Mouse (Mus musculus): ENCODE measurements around the gene Shld1.

Shld1 gene

DNA sequence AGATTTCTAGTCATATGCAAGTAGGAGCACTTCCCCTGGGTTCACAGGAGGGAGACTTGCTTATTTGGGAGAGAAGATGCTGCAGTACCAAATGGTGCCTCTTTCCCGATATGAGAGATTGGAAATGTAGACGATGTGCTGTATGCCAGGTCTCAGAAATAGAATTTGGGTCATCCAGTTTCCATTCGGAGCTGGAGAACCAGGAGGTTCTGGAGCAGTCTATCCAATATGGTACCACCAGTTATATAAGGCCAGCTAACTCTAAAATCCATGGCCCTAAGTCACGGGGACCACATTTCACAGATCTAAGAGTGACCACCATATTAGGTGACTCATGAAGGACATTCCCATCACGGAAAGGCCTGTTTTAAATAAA lies 30.8 kb downstream of the Shld1 start:
- no peak for ATAC-seq (ENCODE audit: insufficient number of reproducible peaks, low FRiP score, low TSS enrichment)

DNA sequence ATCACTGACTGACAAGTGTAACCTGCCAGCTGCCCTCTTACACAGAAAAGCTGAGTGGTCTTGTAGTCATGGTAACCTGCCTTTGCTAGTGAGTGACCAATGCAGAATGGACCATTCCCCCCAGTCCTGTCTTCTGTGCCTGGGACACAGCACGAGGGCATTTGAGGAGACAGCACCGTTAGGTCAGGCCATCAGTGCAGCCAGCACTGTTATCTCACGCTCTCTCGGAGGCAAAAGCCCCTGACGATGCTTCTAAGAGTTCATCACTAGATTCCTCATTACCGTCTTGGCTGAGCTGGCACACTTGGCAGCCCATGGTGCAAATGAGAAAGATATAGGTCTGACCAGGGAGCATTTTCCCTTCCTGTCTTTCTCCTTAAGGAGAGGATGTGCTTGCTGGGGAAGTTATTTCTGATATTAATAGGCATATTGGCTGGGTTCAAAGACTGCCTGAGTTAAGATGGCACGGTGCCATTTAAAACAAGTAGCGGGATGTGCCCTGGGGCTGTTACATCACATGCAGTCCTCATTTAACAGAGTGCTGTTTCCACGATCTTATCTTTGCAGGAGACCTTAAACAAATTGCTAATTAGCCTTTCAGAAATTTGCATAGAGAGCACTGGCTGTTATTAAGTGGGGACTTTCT lies 34.3 kb downstream of the Shld1 start:
- ATAC-seq (ENCODE audit: insufficient number of reproducible peaks, low FRiP score, low TSS enrichment), result no peak

DNA sequence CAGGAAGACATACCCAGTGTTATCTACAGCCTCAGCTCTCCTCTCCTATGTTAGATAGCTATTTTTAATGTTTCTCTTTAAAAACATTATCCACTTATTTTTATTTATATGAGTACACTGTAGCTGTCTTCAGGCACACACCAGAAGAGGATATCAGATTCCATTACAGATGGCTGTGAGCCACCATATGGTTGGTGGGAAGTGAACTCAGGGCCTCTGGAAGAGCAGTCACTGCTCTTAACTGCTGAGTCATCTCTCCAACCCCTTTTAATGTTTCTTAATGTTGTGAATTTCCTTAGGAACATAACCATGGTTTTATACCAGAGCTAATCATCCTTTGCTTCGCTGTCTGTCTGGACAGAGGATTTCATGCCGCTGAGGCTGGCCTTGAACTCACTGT lies 35.1 kb downstream of the Shld1 start:
- no peak for ATAC-seq (ENCODE audit: insufficient number of reproducible peaks, low FRiP score, low TSS enrichment)

DNA sequence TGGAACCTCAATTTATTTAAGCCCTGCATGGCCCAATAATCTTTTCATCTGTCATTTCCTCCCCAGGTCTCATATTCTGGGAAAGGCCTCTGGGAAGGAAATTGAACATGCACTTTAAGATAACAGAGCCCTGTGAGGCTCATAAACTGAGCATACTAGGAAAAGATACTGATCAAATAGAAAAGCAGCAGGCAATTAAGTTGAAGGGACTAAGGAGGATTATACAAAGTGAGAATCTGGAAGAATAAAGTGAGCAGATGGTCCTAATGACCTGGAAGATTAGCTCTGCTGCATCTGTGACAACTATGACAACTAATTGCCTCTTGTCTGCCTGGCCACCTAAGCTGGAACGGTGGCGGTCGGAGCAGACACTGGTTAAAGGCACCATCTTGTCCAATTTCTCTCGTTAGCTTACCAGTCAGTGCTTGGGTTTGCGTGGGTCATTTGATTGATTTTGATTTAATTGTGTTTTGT lies 37.3 kb downstream of the Shld1 start:
- peak; percentile 43; the same call in 1 of the 2 replicates for ATAC-seq (ENCODE audit: insufficient number of reproducible peaks, low FRiP score, low TSS enrichment)

DNA sequence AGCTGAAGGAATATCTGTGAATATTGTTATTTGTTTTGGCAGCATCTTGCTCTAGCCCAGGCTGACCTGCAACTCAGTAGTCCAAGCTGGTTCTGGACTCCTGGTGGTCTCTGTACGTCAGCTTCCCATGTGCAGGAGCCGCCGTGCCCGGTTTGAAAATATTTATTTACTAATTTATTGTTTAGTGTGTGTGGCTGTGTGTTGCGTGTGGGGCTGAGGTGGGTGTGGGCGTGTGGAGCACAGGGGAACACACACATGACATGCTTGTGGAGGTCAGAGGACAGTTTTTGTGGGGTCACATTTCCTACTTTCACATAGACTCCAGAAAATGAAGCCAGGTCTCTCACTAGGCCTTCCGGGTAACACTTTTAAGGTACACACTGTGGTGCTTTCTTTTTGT lies 37.8 kb downstream of the Shld1 start:
- ATAC-seq (ENCODE audit: insufficient number of reproducible peaks, low FRiP score, low TSS enrichment), result no peak

DNA sequence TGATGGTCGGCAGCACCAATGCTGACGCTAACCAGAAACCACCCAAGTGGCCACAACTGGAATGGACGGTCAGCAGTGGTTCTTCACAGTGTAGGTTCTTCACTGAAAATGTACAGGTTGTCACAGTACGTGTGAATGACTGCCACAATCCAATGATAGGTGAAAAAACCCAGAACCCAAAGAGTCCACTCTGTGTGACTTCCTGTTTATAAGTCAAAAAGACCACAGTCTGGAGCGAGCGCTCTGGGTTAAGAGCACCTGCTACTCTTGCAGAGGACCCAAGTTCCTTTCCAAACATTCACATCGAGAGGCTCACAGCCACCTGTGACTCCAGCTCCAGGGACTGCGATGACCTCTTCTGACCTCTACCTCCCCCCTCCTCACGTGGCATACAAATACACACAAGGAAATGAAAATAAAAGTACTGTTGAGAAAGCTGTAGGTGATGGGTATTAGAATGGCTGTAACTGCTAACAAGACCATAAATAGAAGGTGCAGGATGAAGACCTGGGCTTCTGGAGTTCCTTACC lies 38.7 kb downstream of the Shld1 start:
- no peak for ATAC-seq (ENCODE audit: insufficient number of reproducible peaks, low FRiP score, low TSS enrichment)

DNA sequence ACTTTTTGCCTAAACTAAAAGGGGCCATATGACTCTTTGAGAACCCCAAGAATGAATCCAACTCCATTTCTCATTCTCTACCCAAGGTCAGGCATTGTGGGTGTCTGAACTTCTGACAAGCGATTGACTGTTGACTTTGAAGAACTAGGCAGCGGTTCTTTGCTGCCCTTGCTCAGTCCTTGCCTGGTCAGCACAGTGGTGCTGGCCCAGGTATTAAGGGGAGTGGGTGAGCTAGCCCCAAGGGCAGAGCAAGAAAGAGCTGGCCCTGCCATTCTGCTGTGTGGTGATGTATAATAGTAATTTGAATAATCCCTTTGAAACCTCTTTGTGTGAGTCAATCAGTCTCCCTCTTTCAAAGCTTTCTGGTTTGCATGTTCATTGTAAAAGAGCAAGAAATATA lies 39.4 kb downstream of the Shld1 start:
- no peak for ATAC-seq (ENCODE audit: insufficient number of reproducible peaks, low FRiP score, low TSS enrichment)

DNA sequence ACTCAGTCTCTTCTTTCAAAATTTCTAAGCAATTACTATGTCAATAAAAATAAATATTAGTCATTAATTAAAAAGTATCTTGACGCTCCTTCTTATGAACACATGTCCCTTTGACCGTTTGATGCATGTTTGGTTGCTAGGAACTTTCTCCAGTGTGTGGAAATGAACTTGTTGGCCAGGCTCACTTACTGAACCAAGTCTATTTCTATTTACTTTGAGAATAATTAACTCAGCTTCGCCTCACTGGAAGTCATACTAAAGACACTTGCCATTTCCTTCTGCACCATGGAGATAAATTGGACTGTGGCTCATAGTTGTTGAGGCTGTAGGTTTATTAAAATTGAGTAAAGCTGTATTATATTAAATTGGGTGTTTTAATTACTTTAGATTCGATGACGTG lies 46.2 kb downstream of the Shld1 start:
- no peak for ATAC-seq (ENCODE audit: insufficient number of reproducible peaks, low FRiP score, low TSS enrichment)

DNA sequence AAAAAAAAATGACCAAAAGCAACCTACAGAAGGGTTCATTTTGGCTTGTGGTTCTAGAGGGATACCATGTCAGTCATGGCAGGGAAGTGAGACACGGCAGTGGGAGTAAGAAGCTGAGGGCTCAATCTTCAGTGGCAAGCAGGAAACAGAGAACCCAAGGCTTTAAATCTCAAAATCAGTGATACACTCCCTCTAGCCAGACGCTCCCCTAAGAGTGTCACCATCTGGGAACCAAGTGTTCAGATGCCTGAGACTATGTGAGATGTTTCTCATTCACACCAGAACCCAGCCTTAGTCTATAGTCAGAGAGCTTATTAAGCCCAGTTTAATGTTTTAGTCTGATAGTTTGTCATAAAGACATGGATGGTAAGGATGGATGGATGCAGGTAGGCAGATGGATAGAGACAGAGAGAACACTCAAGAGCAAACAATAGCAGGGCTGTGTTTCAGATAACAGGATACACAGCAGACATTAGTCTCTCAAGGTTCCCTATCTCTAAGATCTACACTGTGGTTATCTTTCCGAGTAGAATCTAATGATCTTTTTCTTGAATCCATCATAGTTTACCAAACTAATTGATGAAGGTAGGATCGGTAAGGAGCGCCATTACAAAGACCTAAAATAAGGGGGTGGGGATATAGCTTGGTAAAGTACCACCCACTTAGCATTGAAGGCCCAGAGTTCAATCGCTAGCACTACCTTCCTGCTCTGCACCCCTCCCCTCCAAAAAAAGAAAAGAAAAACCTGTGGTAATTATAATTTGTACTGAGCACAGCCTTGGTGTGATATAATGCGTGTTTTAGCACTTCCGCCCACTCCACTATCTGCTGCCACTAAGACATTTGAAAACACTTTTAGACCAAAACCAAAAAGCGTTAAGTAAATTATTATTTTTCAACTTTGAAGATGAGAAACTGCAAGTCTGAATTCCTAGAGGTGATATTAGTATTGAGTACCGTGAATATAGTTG lies 47.2 kb downstream of the Shld1 start:
- ATAC-seq (ENCODE audit: insufficient number of reproducible peaks, low FRiP score, low TSS enrichment), result no peak

DNA sequence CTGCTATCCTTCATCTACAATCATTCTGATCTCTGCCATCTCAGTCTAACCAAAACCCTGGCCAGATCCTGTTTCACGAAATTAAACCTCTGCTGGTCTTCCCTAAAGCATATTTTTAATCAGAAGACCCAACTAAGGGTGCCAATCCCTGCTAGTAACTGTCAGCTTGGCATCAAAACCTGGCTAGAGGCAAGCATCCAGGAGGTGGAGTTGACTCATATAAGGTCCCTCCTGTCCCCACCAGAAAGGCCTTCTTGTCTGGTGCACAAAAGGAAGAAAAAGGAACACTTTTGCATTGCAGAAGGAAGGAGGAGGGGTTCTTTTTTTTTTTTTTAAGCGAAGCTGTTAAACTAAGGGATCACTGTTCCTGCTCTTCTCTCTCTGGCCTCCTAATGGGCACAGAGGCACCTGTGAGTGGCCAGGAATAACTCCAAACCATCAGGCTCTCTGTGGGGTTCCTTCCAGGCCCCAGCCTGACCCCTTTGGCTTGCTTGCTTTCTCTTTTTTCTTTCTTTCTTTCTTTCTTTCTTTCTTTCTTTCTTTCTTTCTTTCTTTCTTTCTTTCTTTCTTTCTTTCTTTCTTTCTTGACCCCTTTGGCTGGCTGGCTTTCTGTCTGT lies 52.2 kb downstream of the Shld1 start:
- peak; percentile 89 for ATAC-seq (ENCODE audit: insufficient number of reproducible peaks, low FRiP score, low TSS enrichment)

DNA sequence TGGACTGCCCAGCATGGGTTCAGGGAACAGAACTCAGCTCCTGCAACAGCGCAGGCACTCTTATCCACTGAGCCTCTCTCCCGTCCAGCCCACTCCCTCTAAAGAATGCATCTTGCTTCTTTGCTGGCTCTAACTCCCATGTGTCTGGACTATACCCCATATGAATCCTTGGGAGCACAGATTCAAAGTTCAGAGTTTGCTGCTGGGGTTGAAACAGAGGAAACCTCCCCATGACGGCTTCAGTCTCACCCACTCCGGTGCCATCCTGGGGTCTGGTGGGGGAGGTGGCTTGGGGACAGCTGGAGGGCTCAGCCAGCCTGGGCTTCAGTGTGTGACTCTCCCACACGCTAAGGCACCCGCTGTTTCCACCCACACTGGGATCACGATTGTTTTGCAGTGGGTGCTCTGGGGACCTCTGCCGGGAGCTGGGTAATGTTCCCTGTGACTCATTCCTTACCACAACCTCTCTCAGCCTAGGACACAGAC lies 55.2 kb downstream of the Shld1 start:
- ATAC-seq (ENCODE audit: insufficient number of reproducible peaks, low FRiP score, low TSS enrichment), result no peak

DNA sequence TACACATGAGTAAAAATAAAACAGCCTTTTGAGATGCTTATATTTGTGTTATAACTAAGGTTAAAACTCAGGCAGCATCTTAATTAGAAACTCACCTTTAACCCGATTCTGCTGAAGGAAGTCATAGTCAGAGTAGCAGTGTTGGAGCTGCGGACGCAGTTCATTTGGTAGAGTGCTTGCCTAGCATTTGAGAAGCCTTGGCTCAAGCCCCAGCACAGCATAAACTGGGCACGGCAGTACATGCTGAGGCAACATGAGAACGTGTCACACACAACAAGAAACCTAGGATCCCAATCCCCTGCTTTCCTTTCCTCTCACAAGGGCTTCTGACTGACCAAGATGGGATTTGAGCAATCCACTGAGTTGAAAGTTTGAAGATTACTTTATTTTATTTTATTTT lies 58.1 kb downstream of the Shld1 start:
- peak; percentile 26; the same call in 1 of the 2 replicates for ATAC-seq (ENCODE audit: insufficient number of reproducible peaks, low FRiP score, low TSS enrichment)

DNA sequence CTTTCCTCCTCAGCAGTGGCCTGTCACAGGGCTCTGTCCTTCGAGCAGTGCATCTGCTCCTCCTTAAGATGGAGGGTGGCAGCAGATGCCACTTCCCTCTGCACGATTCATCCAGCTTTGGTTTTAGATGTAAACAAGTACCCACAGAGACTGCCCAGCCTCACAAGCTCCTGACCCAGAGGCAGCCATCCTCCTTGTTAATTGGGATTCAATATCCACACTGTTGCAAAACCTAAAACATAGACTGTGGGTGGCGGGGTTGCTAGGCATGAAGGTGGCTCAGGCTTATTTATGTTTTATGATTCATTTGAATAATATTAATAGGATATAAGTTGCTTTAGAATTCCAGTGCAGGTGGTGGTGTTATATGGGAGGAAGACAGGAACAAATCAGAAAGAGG lies 59.4 kb downstream of the Shld1 start:
- ATAC-seq (ENCODE audit: insufficient number of reproducible peaks, low FRiP score, low TSS enrichment), result no peak

DNA sequence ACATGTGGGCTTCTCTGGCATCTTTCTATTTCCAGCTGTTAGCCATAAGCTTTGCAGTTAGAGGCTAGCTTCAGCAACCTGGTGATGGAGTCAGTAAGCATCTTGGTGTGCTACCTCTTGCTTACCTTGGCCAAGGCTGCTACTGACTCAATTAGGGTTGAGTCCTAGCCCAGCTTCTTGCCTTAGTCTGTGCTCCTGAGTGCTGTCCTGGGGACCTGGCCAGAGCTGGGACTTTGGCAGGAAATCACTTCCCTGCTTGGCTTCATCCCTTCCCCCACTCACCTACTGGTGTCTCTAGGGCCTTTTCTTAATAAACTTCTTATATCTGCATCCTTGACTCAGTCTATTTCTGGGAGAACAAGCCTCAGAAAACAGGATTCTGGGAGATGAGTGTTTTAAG lies 64.0 kb downstream of the Shld1 start:
- ATAC-seq (ENCODE audit: insufficient number of reproducible peaks, low FRiP score, low TSS enrichment), result peak; percentile 33; the same call in 1 of the 2 replicates

DNA sequence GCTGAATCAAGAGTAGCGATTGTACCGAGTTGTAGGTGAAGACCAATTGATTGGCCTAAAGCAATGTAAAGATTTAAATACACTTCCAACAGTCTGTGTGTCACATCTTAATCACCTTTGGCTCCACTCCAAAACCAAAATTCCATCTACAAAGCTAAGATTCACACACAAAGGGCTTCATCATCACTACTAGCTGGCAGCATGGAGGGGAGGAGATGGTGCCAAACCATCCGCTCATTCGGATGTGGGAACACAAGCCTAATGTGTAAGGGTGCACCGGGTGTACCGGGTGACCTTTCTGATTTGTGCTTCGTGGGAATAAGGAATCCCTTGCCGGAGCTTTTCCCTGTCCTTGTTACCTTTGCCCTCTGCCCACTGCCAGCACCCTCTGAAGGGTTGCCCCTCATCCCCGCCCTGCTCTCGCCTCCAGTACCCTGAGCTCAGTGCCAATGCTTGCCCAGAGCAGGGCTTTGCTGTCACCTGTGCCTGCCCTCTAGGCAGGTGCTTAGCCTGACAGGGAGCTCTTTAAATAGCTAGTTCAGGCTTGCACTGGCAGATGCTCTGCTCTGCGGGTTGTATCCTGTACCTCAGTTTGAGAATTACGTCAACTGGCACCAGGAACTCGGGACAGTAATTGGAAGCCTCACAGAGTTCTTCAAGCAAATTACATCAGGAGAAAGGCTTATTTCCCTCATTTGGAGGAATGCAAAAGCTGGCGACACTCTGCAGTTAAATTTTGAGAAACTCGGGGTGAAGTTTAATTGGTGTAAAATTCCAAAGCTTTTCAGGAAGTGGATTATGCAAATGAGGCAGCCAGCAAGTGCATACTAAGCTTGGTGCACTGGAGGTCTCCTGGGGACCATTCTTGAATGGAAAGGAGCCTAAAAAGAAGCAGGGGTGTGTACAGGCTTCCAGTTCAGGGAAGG lies 64.7 kb downstream of the Shld1 start:
- ATAC-seq (ENCODE audit: insufficient number of reproducible peaks, low FRiP score, low TSS enrichment), result peak; percentile 95

DNA sequence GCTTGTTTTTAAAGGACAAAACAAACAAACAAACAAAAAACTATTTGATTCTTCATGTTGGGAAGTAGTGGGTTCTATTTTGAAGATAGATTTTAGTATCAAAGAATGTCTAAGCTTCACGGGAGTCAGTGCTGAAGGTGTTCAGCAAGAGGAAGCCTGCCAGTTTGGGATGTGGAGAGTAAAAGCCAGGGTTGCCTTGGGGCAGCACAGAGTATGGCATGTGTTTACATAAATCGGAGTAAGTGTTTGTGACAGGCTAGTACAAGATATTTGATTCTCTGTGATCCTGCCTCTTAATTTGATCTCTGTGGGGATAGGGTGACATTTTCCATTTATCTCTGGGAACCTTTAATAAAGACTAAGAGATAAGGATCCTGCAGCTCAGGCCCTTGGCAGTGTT lies 65.7 kb downstream of the Shld1 start:
- no peak for ATAC-seq (ENCODE audit: insufficient number of reproducible peaks, low FRiP score, low TSS enrichment)

DNA sequence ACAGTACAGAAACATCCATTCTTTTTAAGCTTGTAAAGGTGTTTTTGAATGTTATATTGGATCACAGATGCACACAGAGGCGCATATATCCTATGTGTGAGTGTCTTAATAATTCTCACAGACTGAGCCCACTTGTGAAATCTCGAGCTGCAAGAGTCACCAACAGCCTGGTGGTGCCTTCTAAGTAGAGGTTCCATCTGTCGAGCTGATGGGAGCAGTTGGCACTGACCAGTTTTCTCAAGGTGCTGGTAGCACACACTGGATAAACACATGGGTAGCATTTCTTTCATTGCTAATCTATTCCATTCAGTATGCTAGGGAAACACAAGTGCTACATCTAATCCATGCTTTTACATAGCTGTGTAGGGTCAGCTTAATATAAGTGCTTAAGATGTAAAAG lies 66.4 kb downstream of the Shld1 start:
- ATAC-seq (ENCODE audit: insufficient number of reproducible peaks, low FRiP score, low TSS enrichment), result peak; percentile 17; the same call in 1 of the 2 replicates

DNA sequence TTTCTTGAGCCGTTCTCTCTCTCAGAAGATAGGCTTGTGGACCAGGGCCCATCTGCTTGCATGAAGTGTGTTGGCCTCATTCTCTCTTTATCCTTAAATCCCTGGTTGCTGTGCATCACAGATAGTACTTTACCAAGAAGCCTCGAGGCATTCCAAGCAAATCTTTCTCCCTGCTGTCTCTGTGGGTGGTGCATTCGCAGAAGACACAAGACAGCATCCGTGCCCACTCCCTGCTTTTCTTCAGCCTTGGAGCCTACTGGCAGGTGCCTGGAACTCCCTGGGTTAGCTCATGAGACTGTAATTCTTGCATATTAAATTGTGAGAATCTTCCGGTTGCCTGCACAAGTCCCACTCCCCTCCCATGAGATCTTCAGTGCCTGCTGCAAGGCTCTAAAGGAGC lies 71.2 kb downstream of the Shld1 start:
- no peak for ATAC-seq (ENCODE audit: insufficient number of reproducible peaks, low FRiP score, low TSS enrichment)

DNA sequence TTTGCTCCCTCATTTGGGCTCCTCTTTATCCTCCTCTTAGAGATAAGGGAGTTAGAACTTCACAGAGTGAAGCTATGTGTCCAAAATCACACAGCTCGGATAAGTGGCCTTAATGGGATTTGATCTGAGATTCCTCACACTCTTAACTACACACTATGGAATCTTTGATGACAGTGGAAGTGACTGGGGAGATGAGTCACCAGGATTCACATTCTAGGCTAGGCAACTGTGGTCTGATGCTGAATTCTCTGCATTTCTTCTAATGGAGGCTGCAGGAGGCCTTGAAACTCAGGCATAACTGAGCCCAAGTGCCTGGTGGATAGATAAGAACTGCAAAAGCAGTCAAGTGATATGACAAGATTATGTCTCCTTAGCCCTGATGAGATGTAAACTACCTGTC lies 84.1 kb downstream of the Shld1 start:
- ATAC-seq (ENCODE audit: insufficient number of reproducible peaks, low FRiP score, low TSS enrichment), result no peak

DNA sequence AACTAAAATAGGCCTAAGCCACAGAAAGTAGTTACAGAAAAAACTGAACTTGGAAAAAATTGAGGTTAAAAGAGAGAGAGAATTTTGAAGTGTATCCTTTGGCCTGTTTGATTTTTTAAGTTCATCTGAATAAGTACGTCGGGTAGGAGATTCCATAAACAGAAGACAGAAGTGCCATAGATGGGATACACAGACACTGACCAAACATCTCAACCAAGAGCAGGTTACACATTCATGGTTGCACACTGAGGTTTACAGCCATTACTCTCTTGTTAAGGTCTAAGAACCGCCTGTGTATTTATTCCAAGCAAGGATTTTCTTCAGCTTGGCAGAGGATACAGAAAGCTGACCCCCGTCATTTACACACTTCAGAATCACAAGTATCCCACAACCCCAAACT lies 94.2 kb downstream of the Shld1 start, which contains the start of gene Chgb:
Gene Chgb (plus strand): TSS at position 301 of the 400 bp plus-strand sequence.
- ATAC-seq (ENCODE audit: insufficient number of reproducible peaks, low FRiP score, low TSS enrichment), result peak; percentile 11; the same call in 1 of the 2 replicates
